Mouse (Mus musculus): ENCODE data around the gene Cngb1.

Gene Cngb1

GRCm38 (mm10) chr8:95191497-95192175, 114.7 kb downstream of the Cngb1 start:
- DNase-seq, result no peak
